Mouse (Mus musculus) testis, adult 2 months (tissue): ENCODE measurements around the gene Cul4a.

Experiments used
- CTCF ChIP-seq: fragments of 200-500 bp; IDR thresholded peaks from 2 replicates; pipeline ENCODE4 v1.5.1; 2012; ENCODE audit warnings: low read depth, mild to moderate bottlenecking, inconsistent platforms, low read length, moderate library complexity; ENCODE audit not compliant: control insufficient read depth, insufficient read depth, insufficient replicate concordance
- POLR2A ChIP-seq: fragments of 200-500 bp; IDR thresholded peaks from 2 replicates; pipeline ENCODE4 v1.6.1; 2012; ENCODE audit warnings: low read depth, mild to moderate bottlenecking, inconsistent platforms, low read length, moderate library complexity; ENCODE audit not compliant: control insufficient read depth

DNA sequence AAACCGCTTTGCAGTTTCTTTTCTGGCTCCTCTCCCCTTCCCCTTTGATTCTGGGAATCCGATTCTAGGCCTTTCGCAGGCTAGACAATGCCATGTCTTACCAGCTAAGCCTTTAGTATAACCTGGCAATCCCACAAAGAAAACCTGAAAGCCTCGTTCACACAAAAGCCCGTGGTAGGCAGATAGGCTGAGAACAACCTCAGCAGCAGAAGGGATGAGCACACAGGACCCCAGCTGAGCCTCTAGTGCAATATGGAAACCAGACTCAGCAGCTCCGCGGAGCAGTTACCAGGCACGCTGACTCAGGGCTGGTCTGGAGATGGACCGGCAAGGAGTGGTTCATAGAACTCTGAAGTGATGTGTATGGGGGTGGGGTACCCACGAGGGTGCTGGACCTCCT is 89.4 kb downstream of the Cul4a start:
- TF ChIP-seq CTCF (no peak), POLR2A (no peak)
